Mouse (Mus musculus): ENCODE results near the gene Olfr8. TPM values are rescaled to one million over a fixed set of nuclear protein-coding genes. Genes with fewer than 3 reads are reported as not detected.
"Not testable (repeated sequence)": the region's sequence is repeated elsewhere in the genome, so short reads cannot be mapped to it uniquely, and the experiment has no call there.

Olfr8 gene
- total RNA-seq (2021) (not detected), polyA plus RNA-seq (2012; rRNA removed) (not detected in 2 replicates)
- long read RNA-seq = 0 reads

DNA sequence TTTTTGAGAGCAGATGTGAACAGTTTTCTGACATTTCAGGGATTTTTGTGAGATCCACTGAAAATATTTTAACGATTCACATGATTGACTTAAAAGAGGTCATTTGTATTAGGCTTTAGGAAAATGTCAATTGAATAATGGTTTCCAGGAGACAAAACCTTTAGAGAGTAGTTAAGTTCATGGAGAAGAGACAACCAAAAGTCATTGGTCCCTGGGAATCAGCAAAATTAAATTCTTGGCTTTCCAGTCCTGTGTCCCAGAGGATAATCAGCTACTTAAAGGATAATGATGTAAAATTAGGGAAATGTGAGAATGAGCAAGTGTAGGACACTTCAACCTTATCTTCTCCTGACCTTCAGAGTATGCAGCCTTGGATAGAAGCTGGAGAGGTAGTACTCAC, at the start of gene Olfr8:
Olfr8 (plus strand) TSS at position 301 of the 400 bp plus-strand sequence.
- DNase-seq; intact Hi-C loops (cut with DNase I); H3K9ac ChIP-seq (ENCODE audit: low read depth, low read length); H3K79me2 ChIP-seq (replicated peaks; ENCODE audit: control insufficient read depth, insufficient read depth, low read length); H3K4me1 ChIP-seq (ENCODE audit: control insufficient read depth, insufficient read depth, low read length); H3K36me3 ChIP-seq (ENCODE audit: control insufficient read depth, insufficient read depth, low read length); H3K4me3 ChIP-seq; H3K27ac ChIP-seq; H3K27me3 ChIP-seq (ENCODE audit: control insufficient read depth, insufficient read depth, low read length): not testable (repeated sequence)
- WGBS = 77% methylated on average over 1 of the region's 1 CpGs

DNA sequence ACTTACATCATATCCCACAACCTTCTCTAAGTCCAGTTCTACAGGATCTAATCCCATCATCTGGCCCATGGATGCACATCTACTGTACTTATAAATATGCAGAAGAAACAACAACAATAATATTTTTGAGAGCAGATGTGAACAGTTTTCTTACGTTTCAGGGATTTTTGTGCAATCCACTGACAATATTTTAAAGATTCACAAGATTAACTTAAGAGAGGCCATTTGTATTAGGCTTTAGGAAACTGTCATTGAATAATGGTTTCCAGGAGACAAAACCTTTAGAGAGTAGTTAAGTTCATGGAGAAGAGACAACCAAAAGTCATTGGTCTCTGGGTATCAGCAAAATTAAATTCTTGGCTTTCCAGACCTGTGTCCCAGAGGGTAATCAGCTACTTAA, 37.6 kb upstream of the Olfr8 start, which contains the start of gene Olfr1354:
Olfr1354 (plus strand) TSS at position 301 of the 400 bp plus-strand sequence.
- intact Hi-C loops (cut with DNase I); H3K4me1 ChIP-seq (ENCODE audit: control insufficient read depth, insufficient read depth, low read length); H3K27ac ChIP-seq; H3K79me2 ChIP-seq (replicated peaks; ENCODE audit: control insufficient read depth, insufficient read depth, low read length); DNase-seq; H3K4me3 ChIP-seq; H3K27me3 ChIP-seq (ENCODE audit: control insufficient read depth, insufficient read depth, low read length); H3K36me3 ChIP-seq (ENCODE audit: control insufficient read depth, insufficient read depth, low read length); H3K9ac ChIP-seq (ENCODE audit: low read depth, low read length): not testable (repeated sequence)
- WGBS = 71% methylated on average over 1 of the region's 1 CpGs

DNA sequence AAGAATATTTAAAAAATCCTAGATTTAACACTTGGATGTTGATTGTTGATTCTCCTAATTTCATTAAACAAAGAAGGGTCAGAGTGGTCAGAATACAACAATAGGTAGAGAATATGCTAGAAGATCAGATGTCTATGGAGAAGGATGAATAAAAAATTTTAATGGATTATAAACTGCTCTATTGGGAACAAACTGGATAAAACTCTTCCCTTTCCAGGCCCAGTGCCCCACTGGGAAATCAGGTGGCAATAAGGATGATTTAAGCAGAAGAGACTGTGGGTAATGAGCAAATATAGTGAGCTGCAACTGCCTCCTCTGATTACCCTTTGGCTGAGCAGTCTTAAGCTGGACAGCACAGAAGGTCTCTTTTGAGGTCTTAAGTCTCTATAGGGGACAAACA, 12.6 kb downstream of the Olfr8 start, which contains the start of gene Olfr1353:
Olfr1353 (plus strand) TSS at position 301 of the 400 bp plus-strand sequence.
- H3K27me3 ChIP-seq (ENCODE audit: control insufficient read depth, insufficient read depth, low read length); H3K4me1 ChIP-seq (ENCODE audit: control insufficient read depth, insufficient read depth, low read length); H3K27ac ChIP-seq; intact Hi-C loops (cut with DNase I); H3K79me2 ChIP-seq (replicated peaks; ENCODE audit: control insufficient read depth, insufficient read depth, low read length); H3K36me3 ChIP-seq (ENCODE audit: control insufficient read depth, insufficient read depth, low read length); DNase-seq; H3K9ac ChIP-seq (ENCODE audit: low read depth, low read length); H3K4me3 ChIP-seq: not testable (repeated sequence)

DNA sequence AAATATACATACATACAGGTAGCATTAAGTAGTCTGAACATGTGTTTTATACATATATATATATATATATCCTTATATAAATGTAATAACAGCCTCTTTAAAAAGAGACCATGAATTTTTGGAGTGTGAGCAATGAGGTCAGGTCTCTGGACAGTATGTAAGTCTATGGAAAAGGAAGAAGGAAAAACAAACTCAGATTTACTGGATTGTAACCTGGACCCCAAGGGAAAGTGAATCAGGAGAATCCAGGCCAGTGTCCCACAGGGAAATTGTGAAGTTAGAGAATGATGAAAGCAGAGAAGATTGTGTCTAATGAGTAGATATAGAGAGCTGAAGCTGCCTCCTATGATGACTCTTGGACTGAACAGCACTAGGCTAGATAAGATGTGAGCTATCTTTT, 30.3 kb downstream of the Olfr8 start, which contains the start of gene Olfr1352:
Olfr1352 (plus strand) TSS at position 301 of the 400 bp plus-strand sequence.
- no peaks in the 10 kb centered on the region for H3K27me3 ChIP-seq (ENCODE audit: control insufficient read depth, insufficient read depth, low read length)
- DNase-seq = no peak
- H3K79me2 ChIP-seq (replicated peaks; ENCODE audit: control insufficient read depth, insufficient read depth, low read length) = no peaks in the 10 kb centered on the region
- H3K9ac ChIP-seq (ENCODE audit: low read depth, low read length) = no peak within 1 kb of the TSS
- H3K27ac ChIP-seq = no peak within 1 kb of the TSS
- no peak for TF ChIP-seq POLR2A (IDR thresholded peaks at IDR 0.05; ENCODE audit: insufficient read depth, low read depth, low read length)
- no peak for TF ChIP-seq CTCF (IDR thresholded peaks at IDR 0.05)
- TF ChIP-seq EP300 (IDR thresholded peaks at IDR 0.05; ENCODE audit: insufficient read depth, low read depth, low read length) = no peak
- H3K4me3 ChIP-seq = no peak within 1 kb of the TSS
- H3K4me1 ChIP-seq (ENCODE audit: control insufficient read depth, insufficient read depth, low read length) = no peaks in the 10 kb centered on the region
- intact Hi-C loops (cut with DNase I) = no loop called here
- no peaks in the 10 kb centered on the region for H3K36me3 ChIP-seq (ENCODE audit: control insufficient read depth, insufficient read depth, low read length)

Other genes with a start within 250 kb of the Olfr8 start
- gene Casp14, start 232.3 kb upstream of the Olfr8 start, total RNA-seq (2021) = not detected
- gene Casp14, start 232.3 kb upstream of the Olfr8 start, polyA plus RNA-seq (2012; rRNA removed) = not detected in 2 replicates
- gene Ccdc105, start 197.6 kb upstream of the Olfr8 start, total RNA-seq (2021) = not detected
- not detected in 2 replicates for gene Ccdc105, start 197.6 kb upstream of the Olfr8 start, polyA plus RNA-seq (2012; rRNA removed)
- not detected for gene Slc1a6, start 170.1 kb upstream of the Olfr8 start, total RNA-seq (2021)
- gene Slc1a6, start 170.1 kb upstream of the Olfr8 start, polyA plus RNA-seq (2012; rRNA removed) = 0.04 and 0.15 TPM in 2 replicates
- gene Olfr1356, start 98.5 kb upstream of the Olfr8 start, total RNA-seq (2021) = not detected
- gene Olfr1356, start 98.5 kb upstream of the Olfr8 start, polyA plus RNA-seq (2012; rRNA removed) = not detected in 2 replicates
- not detected for gene Olfr1355, start 75.1 kb upstream of the Olfr8 start, total RNA-seq (2021)
- gene Olfr1355, start 75.1 kb upstream of the Olfr8 start, polyA plus RNA-seq (2012; rRNA removed) = not detected in 2 replicates
- not detected for gene Olfr1354, start 37.5 kb upstream of the Olfr8 start, total RNA-seq (2021)
- not detected in 2 replicates for gene Olfr1354, start 37.5 kb upstream of the Olfr8 start, polyA plus RNA-seq (2012; rRNA removed)
- gene Olfr1353, start 12.7 kb downstream of the Olfr8 start, total RNA-seq (2021) = not detected
- gene Olfr1353, start 12.7 kb downstream of the Olfr8 start, polyA plus RNA-seq (2012; rRNA removed) = not detected in 2 replicates
- gene Olfr1352, start 30.4 kb downstream of the Olfr8 start, total RNA-seq (2021) = not detected
- not detected in 2 replicates for gene Olfr1352, start 30.4 kb downstream of the Olfr8 start, polyA plus RNA-seq (2012; rRNA removed)
- not detected for gene Olfr1351, start 61.8 kb downstream of the Olfr8 start, total RNA-seq (2021)
- not detected in 2 replicates for gene Olfr1351, start 61.8 kb downstream of the Olfr8 start, polyA plus RNA-seq (2012; rRNA removed)
- not detected for gene Olfr57, start 78.1 kb downstream of the Olfr8 start, total RNA-seq (2021)
- not detected in 2 replicates for gene Olfr57, start 78.1 kb downstream of the Olfr8 start, polyA plus RNA-seq (2012; rRNA removed)
- gene 2610008E11Rik, start 147.0 kb downstream of the Olfr8 start, total RNA-seq (2021) = 10 to 100 TPM; 10.2 to 12.6 TPM
- gene 2610008E11Rik, start 147.0 kb downstream of the Olfr8 start, polyA plus RNA-seq (2012; rRNA removed) = 2.5 and 4.8 TPM in 2 replicates
- not detected for gene Vmn2r80, start 198.1 kb downstream of the Olfr8 start, total RNA-seq (2021)
- not detected in 2 replicates for gene Vmn2r80, start 198.1 kb downstream of the Olfr8 start, polyA plus RNA-seq (2012; rRNA removed)